Mouse (Mus musculus) hematopoietic stem cell, adult 5-6 weeks (primary cell): Measurements from ENCODE around the gene Plppr5. TPM values are rescaled to one million over a fixed set of nuclear protein-coding genes. Genes with fewer than 3 reads are reported as not detected.
A peak's percentile ranks its signal among the peaks of the same experiment; 100 is the strongest.

ENCODE experiments used
- ATAC-seq, 2 experiments: fragments of 125-278 bp in 1 of 2; replicated peaks in 1 of 2; 2 replicates each; pipeline ENCODE4 v1.8.0; 2016 to 2017; ENCODE audit warnings: inconsistent platforms in 2 of 2, mild to moderate bottlenecking in 2 of 2, moderate number of reproducible peaks in 2 of 2, low read depth in 1 of 2, moderate TSS enrichment in 1 of 2; ENCODE audit not compliant: low FRiP score in 2 of 2, poor library complexity in 2 of 2, severe bottlenecking in 2 of 2, insufficient read depth in 1 of 2, low TSS enrichment in 1 of 2
- total RNA-seq: library from RNA; stranded (forward); fragments of 172-1452, 232-1000 nt; gene quantifications from 2 replicates; pipeline ENCODE4 v1.2.3, GENCODE M21; 2017

Plppr5 gene
- not detected in 2 replicates for total RNA-seq

DNA sequence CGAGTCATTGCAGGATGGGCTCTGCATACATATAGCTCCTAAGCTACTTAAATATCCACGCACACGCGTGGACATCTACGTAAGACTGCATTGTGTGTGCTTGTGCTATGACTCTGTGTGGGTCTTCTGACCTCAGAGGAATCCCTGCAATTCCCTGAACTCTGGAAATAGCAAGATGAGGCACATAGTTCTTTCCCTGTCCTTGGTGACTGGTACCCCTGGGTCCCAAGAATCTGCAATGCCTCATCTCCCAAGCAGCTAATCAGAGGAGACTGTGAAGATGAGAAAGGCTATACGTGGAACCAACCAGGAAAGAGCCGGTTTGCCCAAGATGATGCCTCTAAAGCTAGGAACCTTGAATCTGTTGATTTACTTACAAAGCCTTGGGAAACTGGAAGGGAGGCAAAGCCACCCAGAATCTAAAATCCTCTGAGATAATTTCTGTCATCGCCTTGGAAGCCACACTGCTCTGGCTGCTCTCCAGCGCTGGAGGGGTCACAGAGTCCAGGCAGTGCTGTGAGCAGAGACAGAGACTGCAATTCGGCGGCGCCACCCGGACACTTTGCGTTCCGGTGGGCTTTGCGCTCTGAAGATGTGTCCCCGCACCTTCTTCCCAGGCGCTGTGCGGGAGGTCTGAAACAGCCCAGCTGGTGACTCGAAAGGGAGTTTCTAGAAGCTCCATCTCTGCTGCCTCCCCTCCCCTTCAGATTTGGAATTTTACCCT is at the start of gene Plppr5:
Gene Plppr5 (plus strand): TSS at position 308 of the 724 bp plus-strand sequence.
- 0 out of 4 replicates have a peak, but pooled peaks of 1 of the 2 experiments have one; percentile 17 for ATAC-seq

DNA sequence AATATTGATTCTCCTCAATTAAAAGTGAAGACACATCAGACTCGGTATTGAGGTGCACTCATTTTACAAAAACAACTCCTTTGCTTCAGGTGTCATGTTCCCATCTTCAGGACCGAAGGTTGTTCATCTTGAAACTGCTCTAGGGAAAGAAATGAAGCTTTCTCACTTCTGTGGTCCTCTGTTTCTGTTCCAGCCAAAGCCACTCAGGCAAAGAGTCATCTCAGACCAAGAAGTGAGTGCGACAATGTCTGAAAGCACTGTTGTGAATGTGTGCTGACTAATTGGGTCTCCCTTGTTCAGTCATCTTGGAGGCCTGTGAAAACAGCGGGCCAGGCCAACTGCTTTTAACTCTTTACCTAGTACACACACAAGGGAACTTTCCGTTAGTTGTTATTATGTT is 24.7 kb upstream of the Plppr5 start:
- ATAC-seq = no peak

GRCm38 (mm10) chr3:117550526-117550925 is 24.1 kb upstream of the Plppr5 start:
- ATAC-seq = no peak

- ATAC-seq = no peak
Observed at GRCm38 (mm10) chr3:117556972-117557371, 17.7 kb upstream of the Plppr5 start.

GRCm38 (mm10) chr3:117575253-117575927 is 754 bp downstream of the Plppr5 start:
- ATAC-seq = no peak

GRCm38 (mm10) chr3:117575928-117576254 is 1.3 kb downstream of the Plppr5 start:
- ATAC-seq = peak in 1 of 2 experiments; percentile 32; a peak in 1 of 4 replicates

- ATAC-seq = no peak
Observed at GRCm38 (mm10) chr3:117577349-117577748, 2.7 kb downstream of the Plppr5 start.

DNA sequence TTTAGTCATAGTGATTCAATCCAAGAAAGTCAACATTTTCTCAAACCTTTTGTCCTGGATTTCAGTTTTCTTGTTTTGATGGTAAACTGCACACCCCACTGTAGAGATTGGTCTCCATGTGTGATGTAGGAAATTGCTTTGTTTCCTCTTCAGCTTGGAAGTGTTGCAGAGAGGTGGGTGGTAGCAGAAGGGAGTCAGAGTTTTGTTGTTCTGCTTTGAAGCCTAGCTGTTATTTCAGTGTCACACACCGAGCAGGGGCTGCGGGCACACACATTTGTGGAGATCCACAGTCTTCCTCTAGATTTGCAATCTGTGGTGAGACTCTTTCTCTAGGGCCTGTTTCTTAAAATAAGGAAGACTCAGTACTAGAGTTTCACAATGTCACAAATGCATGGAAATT is 8.0 kb downstream of the Plppr5 start:
- ATAC-seq = no peak

DNA sequence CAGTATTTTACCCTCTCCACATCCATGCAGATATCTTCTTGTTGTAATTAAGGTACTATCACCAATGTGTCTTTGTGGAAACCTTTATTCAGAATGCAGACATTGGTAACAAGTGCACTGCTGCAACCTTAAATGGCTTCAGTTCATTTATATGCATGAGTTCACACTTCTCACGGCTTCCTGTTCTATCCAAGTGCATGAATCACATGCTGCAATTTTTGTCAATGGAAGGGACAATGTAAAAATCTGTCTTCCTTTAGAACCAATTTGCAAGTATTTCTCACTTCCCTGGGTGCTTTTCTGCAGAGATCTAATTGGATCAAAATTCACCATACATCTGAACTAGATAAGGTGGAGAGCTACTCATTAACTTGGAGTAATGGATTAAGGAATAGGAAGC is 27.8 kb downstream of the Plppr5 start:
- ATAC-seq = no peak

DNA sequence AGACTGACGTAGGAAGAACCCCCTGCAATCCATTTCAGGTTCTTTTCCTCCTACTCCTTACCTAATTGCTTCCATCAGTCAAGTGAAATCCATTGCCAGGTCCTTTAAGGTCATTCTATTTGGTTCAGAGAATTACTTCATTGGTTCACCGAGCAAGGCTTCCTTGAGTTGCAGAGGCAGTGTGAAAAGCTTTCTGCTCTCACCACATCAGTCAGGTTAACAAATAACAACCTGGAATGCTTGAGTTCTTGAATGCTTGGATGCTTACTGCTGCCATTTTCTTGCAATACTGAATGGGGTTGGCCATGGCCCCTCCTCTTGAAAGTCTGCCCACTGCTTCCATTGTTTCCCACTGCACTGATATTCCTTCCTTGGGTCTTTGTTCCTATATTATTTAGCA is 28.8 kb downstream of the Plppr5 start:
- no peak for ATAC-seq

DNA sequence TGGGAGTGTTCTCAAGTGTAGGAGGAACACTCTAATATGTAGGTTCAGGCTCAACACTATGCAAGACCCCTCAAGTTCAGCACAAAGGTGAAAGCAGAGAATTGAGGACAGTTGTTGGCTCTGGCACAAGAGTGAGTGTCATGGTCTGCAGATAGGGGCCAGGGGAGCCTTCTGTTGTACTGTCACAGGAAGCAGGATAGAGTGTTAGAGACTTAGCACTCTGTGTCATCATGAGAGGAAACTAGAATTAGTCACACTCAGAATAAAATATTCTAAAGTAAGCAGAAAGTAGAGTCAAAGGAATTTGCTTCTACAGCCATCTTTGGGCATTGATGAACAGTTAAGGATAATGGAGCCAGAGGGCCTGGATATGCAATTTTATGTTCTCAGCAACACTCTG is 31.7 kb downstream of the Plppr5 start:
- no peak for ATAC-seq

- ATAC-seq = no peak
Observed at GRCm38 (mm10) chr3:117611453-117611852, 36.8 kb downstream of the Plppr5 start.

DNA sequence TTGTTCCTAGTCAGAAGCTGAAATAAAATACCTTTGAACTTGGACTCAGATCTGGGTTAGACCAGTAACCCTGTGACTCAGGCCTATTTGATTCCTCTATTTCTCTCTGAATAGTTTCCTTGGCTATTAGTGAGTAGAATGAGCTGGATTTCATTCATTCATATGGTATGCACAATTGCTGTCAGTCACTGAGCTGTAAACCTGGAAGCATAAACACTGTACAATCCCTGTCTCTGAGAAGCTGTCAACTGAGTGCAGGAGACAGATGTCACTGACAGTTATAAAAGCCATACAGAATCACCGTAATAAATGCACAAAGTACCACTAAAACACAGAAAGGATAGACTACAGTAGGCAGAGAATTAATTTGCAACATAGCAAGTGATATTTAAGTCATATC is 40.2 kb downstream of the Plppr5 start:
- no peak for ATAC-seq

GRCm38 (mm10) chr3:117625257-117626001 is 50.8 kb downstream of the Plppr5 start:
- ATAC-seq = no peak

- ATAC-seq = no peak
Observed at GRCm38 (mm10) chr3:117628799-117629198, 54.2 kb downstream of the Plppr5 start.

DNA sequence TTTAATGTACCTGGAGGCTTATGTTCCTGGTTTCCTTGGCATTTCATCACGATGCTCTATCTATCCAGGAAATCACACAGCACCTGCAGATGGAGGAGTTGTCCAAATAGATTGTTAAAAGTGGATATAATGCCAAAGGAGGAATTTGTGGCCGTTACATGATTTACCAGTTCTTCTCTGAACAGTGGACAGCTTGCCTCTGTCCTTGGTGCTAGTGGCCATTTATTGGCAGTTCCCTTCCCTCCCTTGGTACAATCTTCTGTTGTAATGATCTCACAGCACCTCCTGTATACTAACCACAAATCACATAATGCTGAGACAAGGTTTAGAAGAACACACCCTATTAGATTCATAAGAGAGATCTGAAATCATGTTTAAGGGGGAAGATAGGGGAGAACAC is 55.7 kb downstream of the Plppr5 start:
- no peak for ATAC-seq

- ATAC-seq = no peak
Observed at GRCm38 (mm10) chr3:117648612-117649011, 74.0 kb downstream of the Plppr5 start.

- no peak for ATAC-seq
Observed at GRCm38 (mm10) chr3:117664316-117664715, 89.7 kb downstream of the Plppr5 start.
